Mouse (Mus musculus) layer of hippocampus, adult 11-12 months (tissue): ENCODE measurements around the gene Ap1ar.
"Not testable (repeated sequence)": the region's sequence is repeated elsewhere in the genome, so short reads cannot be mapped to it uniquely, and the experiment has no call there.

Experiments
- DNase-seq: peaks from one replicate; pipeline ENCODE4 v3.0.0; 2022; ENCODE audit warnings: low spot score

Gene Ap1ar

GRCm38 (mm10) chr3:127793022-127793421, 44.3 kb downstream of the Ap1ar start:
- DNase-seq = no peak

- DNase-seq = no peak
These were observed 45.4 kb downstream of the Ap1ar start for GRCm38 (mm10) chr3:127791595-127792561.

- DNase-seq = no peak
These were observed 46.3 kb downstream of the Ap1ar start for GRCm38 (mm10) chr3:127791056-127791483.

- DNase-seq = peak; percentile 36
These were observed 46.9 kb downstream of the Ap1ar start for GRCm38 (mm10) chr3:127790234-127791055.

GRCm38 (mm10) chr3:127789500-127790191, 47.7 kb downstream of the Ap1ar start, which contains the start of gene Tifa:
Tifa (plus strand) TSS chr3:127789805.
- DNase-seq = peak; percentile 66

- no peak for DNase-seq
These were observed 48.4 kb downstream of the Ap1ar start for GRCm38 (mm10) chr3:127788919-127789318.

GRCm38 (mm10) chr3:127788038-127788437, 49.3 kb downstream of the Ap1ar start:
- DNase-seq = no peak

- DNase-seq = no peak
These were observed 50.3 kb downstream of the Ap1ar start for GRCm38 (mm10) chr3:127787032-127787431.

GRCm38 (mm10) chr3:127783680-127784079, 53.6 kb downstream of the Ap1ar start:
- DNase-seq = not testable (repeated sequence)

GRCm38 (mm10) chr3:127782921-127783320, 54.4 kb downstream of the Ap1ar start:
- no peak for DNase-seq

- DNase-seq = no peak
These were observed 56.4 kb downstream of the Ap1ar start for GRCm38 (mm10) chr3:127780921-127781320.

GRCm38 (mm10) chr3:127780021-127780644, 57.2 kb downstream of the Ap1ar start, which contains the start of gene Alpk1:
Alpk1 (minus strand) TSS chr3:127780527.
- peak; percentile 58 for DNase-seq

GRCm38 (mm10) chr3:127769146-127769545, 68.2 kb downstream of the Ap1ar start:
- DNase-seq = no peak

GRCm38 (mm10) chr3:127765971-127766370, 71.4 kb downstream of the Ap1ar start:
- no peak for DNase-seq

- DNase-seq = no peak
These were observed 72.8 kb downstream of the Ap1ar start for GRCm38 (mm10) chr3:127764541-127764940.

GRCm38 (mm10) chr3:127763076-127763612, 74.2 kb downstream of the Ap1ar start:
- peak; percentile 81 for DNase-seq

- no peak for DNase-seq
These were observed 74.9 kb downstream of the Ap1ar start for GRCm38 (mm10) chr3:127762403-127762802.

- DNase-seq = peak; percentile 60
These were observed 78.1 kb downstream of the Ap1ar start for GRCm38 (mm10) chr3:127759212-127759611.

GRCm38 (mm10) chr3:127758806-127759205, 78.5 kb downstream of the Ap1ar start:
- no peak for DNase-seq

- no peak for DNase-seq
These were observed 79.4 kb downstream of the Ap1ar start for GRCm38 (mm10) chr3:127757886-127758301.
